Mouse (Mus musculus): ENCODE measurements around the gene Myo10. TPM values are rescaled to one million over a fixed set of nuclear protein-coding genes. Genes with fewer than 3 reads are reported as not detected.

The Myo10 gene
- polyA plus RNA-seq, 1 experiment from 2014 or later: 35.4 TPM

GRCm38 (mm10) chr15:25791660-25792353 is 169.5 kb downstream of the Myo10 start:
- H3K4me2 ChIP-seq (ENCODE audit: low read depth, low read length): no peak overlapping the region
- DNase-seq (ENCODE audit: low spot score): peak; percentile 49
- H3K9me3 ChIP-seq (replicated peaks; ENCODE audit: control insufficient read depth, low read length): no peaks in the 10 kb centered on the region
- no peak overlapping the region for H3K4me3 ChIP-seq (ENCODE audit: low read depth, low read length)
- peak; percentile 57; the same call in 1 of the 2 replicates for ATAC-seq (replicated peaks; ENCODE audit: insufficient number of reproducible peaks, low FRiP score, low TSS enrichment, low read depth)
- no peak overlapping the region for H3K9ac ChIP-seq (replicated peaks; ENCODE audit: low read length)
- H3K27me3 ChIP-seq (ENCODE audit: control insufficient read depth, insufficient read depth, low read length): no peaks in the 10 kb centered on the region
- H3K36me3 ChIP-seq (replicated peaks; ENCODE audit: control insufficient read depth, insufficient read depth, low read depth, low read length): peaks cover 4% of the 10 kb centered on the region
- 77% methylated on average over 8 of the region's 8 CpGs for WGBS
- H3K27ac ChIP-seq (replicated peaks; ENCODE audit: low read depth, low read length): no peak overlapping the region
- no peaks in the 10 kb centered on the region for H3K4me1 ChIP-seq (ENCODE audit: control insufficient read depth, insufficient read depth, low read length)

GRCm38 (mm10) chr15:25794123-25794522 is 171.8 kb downstream of the Myo10 start:
- Histone ChIP-seq H3K4me1 (ENCODE audit: control insufficient read depth, insufficient read depth, low read length) (no peaks in the 10 kb centered on the region), H3K4me2 (ENCODE audit: low read depth, low read length) (no peak overlapping the region), H3K27ac (replicated peaks; ENCODE audit: low read depth, low read length) (no peak overlapping the region), H3K9me3 (replicated peaks; ENCODE audit: control insufficient read depth, low read length) (no peaks in the 10 kb centered on the region), H3K27me3 (ENCODE audit: control insufficient read depth, insufficient read depth, low read length) (no peaks in the 10 kb centered on the region), H3K4me3 (ENCODE audit: low read depth, low read length) (no peak overlapping the region), H3K9ac (replicated peaks; ENCODE audit: low read length) (no peak overlapping the region), H3K36me3 (replicated peaks; ENCODE audit: control insufficient read depth, insufficient read depth, low read depth, low read length) (peaks cover 4% of the 10 kb centered on the region)
- 71% methylated on average over 8 of the region's 8 CpGs for WGBS
- no peak for DNase-seq (ENCODE audit: low spot score)
- ATAC-seq (replicated peaks; ENCODE audit: insufficient number of reproducible peaks, low FRiP score, low TSS enrichment, low read depth): no peak

- no peak overlapping the region for H3K4me3 ChIP-seq (ENCODE audit: low read depth, low read length)
- no peak overlapping the region for H3K27ac ChIP-seq (replicated peaks; ENCODE audit: low read depth, low read length)
- no peak overlapping the region for H3K9ac ChIP-seq (replicated peaks; ENCODE audit: low read length)
- no peak for DNase-seq (ENCODE audit: low spot score)
- no peak overlapping the region for H3K4me2 ChIP-seq (ENCODE audit: low read depth, low read length)
- 88% methylated on average over 9 of the region's 9 CpGs for WGBS
- no peaks in the 10 kb centered on the region for H3K4me1 ChIP-seq (ENCODE audit: control insufficient read depth, insufficient read depth, low read length)
- H3K36me3 ChIP-seq (replicated peaks; ENCODE audit: control insufficient read depth, insufficient read depth, low read depth, low read length): peaks cover 9% of the 10 kb centered on the region
- no peaks in the 10 kb centered on the region for H3K9me3 ChIP-seq (replicated peaks; ENCODE audit: control insufficient read depth, low read length)
- no peak for ATAC-seq (replicated peaks; ENCODE audit: insufficient number of reproducible peaks, low FRiP score, low TSS enrichment, low read depth)
- H3K27me3 ChIP-seq (ENCODE audit: control insufficient read depth, insufficient read depth, low read length): no peaks in the 10 kb centered on the region
Observed at GRCm38 (mm10) chr15:25795496-25795895, 173.2 kb downstream of the Myo10 start.

GRCm38 (mm10) chr15:25796353-25796752 is 174.0 kb downstream of the Myo10 start:
- no peaks in the 10 kb centered on the region for H3K4me1 ChIP-seq (ENCODE audit: control insufficient read depth, insufficient read depth, low read length)
- no peaks in the 10 kb centered on the region for H3K9me3 ChIP-seq (replicated peaks; ENCODE audit: control insufficient read depth, low read length)
- DNase-seq (ENCODE audit: low spot score) (peak; percentile 72), ATAC-seq (replicated peaks; ENCODE audit: insufficient number of reproducible peaks, low FRiP score, low TSS enrichment, low read depth) (no peak)
- H3K4me2 ChIP-seq (ENCODE audit: low read depth, low read length): no peak overlapping the region
- H3K36me3 ChIP-seq (replicated peaks; ENCODE audit: control insufficient read depth, insufficient read depth, low read depth, low read length): peaks cover 12% of the 10 kb centered on the region
- H3K27me3 ChIP-seq (ENCODE audit: control insufficient read depth, insufficient read depth, low read length): no peaks in the 10 kb centered on the region
- H3K4me3 ChIP-seq (ENCODE audit: low read depth, low read length): no peak overlapping the region
- H3K9ac ChIP-seq (replicated peaks; ENCODE audit: low read length): no peak overlapping the region
- H3K27ac ChIP-seq (replicated peaks; ENCODE audit: low read depth, low read length): no peak overlapping the region
- WGBS: 57% methylated on average over 3 of the region's 3 CpGs

GRCm38 (mm10) chr15:25797179-25797578 is 174.9 kb downstream of the Myo10 start:
- Histone ChIP-seq H3K36me3 (replicated peaks; ENCODE audit: control insufficient read depth, insufficient read depth, low read depth, low read length) (peaks cover 13% of the 10 kb centered on the region), H3K9me3 (replicated peaks; ENCODE audit: control insufficient read depth, low read length) (no peaks in the 10 kb centered on the region), H3K4me1 (ENCODE audit: control insufficient read depth, insufficient read depth, low read length) (no peaks in the 10 kb centered on the region), H3K27me3 (ENCODE audit: control insufficient read depth, insufficient read depth, low read length) (no peaks in the 10 kb centered on the region), H3K4me2 (ENCODE audit: low read depth, low read length) (no peak overlapping the region), H3K9ac (replicated peaks; ENCODE audit: low read length) (no peak overlapping the region), H3K4me3 (ENCODE audit: low read depth, low read length) (no peak overlapping the region), H3K27ac (replicated peaks; ENCODE audit: low read depth, low read length) (no peak overlapping the region)
- DNase-seq (ENCODE audit: low spot score): no peak
- 93% methylated on average over 8 of the region's 8 CpGs for WGBS
- no peak for ATAC-seq (replicated peaks; ENCODE audit: insufficient number of reproducible peaks, low FRiP score, low TSS enrichment, low read depth)

- Histone ChIP-seq H3K4me3 (ENCODE audit: low read depth, low read length) (no peak overlapping the region), H3K36me3 (replicated peaks; ENCODE audit: control insufficient read depth, insufficient read depth, low read depth, low read length) (peaks cover 15% of the 10 kb centered on the region), H3K9ac (replicated peaks; ENCODE audit: low read length) (no peak overlapping the region), H3K27ac (replicated peaks; ENCODE audit: low read depth, low read length) (no peak overlapping the region), H3K9me3 (replicated peaks; ENCODE audit: control insufficient read depth, low read length) (no peaks in the 10 kb centered on the region), H3K27me3 (ENCODE audit: control insufficient read depth, insufficient read depth, low read length) (no peaks in the 10 kb centered on the region), H3K4me2 (ENCODE audit: low read depth, low read length) (no peak overlapping the region), H3K4me1 (ENCODE audit: control insufficient read depth, insufficient read depth, low read length) (no peaks in the 10 kb centered on the region)
- DNase-seq (ENCODE audit: low spot score) (no peak), ATAC-seq (replicated peaks; ENCODE audit: insufficient number of reproducible peaks, low FRiP score, low TSS enrichment, low read depth) (no peak)
- WGBS: 81% methylated on average over 1 of the region's 1 CpGs
Observed at GRCm38 (mm10) chr15:25797888-25798287, 175.6 kb downstream of the Myo10 start.

- DNase-seq (ENCODE audit: low spot score) (no peak), ATAC-seq (replicated peaks; ENCODE audit: insufficient number of reproducible peaks, low FRiP score, low TSS enrichment, low read depth) (no peak)
- peaks cover 16% of the 10 kb centered on the region for H3K36me3 ChIP-seq (replicated peaks; ENCODE audit: control insufficient read depth, insufficient read depth, low read depth, low read length)
- H3K27me3 ChIP-seq (ENCODE audit: control insufficient read depth, insufficient read depth, low read length): no peaks in the 10 kb centered on the region
- H3K4me1 ChIP-seq (ENCODE audit: control insufficient read depth, insufficient read depth, low read length): no peaks in the 10 kb centered on the region
- no peak overlapping the region for H3K9ac ChIP-seq (replicated peaks; ENCODE audit: low read length)
- 84% methylated on average over 5 of the region's 5 CpGs for WGBS
- H3K27ac ChIP-seq (replicated peaks; ENCODE audit: low read depth, low read length): no peak overlapping the region
- H3K4me2 ChIP-seq (ENCODE audit: low read depth, low read length): no peak overlapping the region
- no peak overlapping the region for H3K4me3 ChIP-seq (ENCODE audit: low read depth, low read length)
- H3K9me3 ChIP-seq (replicated peaks; ENCODE audit: control insufficient read depth, low read length): no peaks in the 10 kb centered on the region
Observed at GRCm38 (mm10) chr15:25801726-25802125, 179.4 kb downstream of the Myo10 start.

GRCm38 (mm10) chr15:25802194-25802593 is 179.9 kb downstream of the Myo10 start:
- 94% methylated on average over 8 of the region's 8 CpGs for WGBS
- Histone ChIP-seq H3K9me3 (replicated peaks; ENCODE audit: control insufficient read depth, low read length) (no peaks in the 10 kb centered on the region), H3K4me3 (ENCODE audit: low read depth, low read length) (no peak overlapping the region), H3K27me3 (ENCODE audit: control insufficient read depth, insufficient read depth, low read length) (no peaks in the 10 kb centered on the region), H3K36me3 (replicated peaks; ENCODE audit: control insufficient read depth, insufficient read depth, low read depth, low read length) (peaks cover 16% of the 10 kb centered on the region), H3K27ac (replicated peaks; ENCODE audit: low read depth, low read length) (no peak overlapping the region), H3K9ac (replicated peaks; ENCODE audit: low read length) (no peak overlapping the region), H3K4me2 (ENCODE audit: low read depth, low read length) (no peak overlapping the region), H3K4me1 (ENCODE audit: control insufficient read depth, insufficient read depth, low read length) (no peaks in the 10 kb centered on the region)
- DNase-seq (ENCODE audit: low spot score): no peak
- ATAC-seq (replicated peaks; ENCODE audit: insufficient number of reproducible peaks, low FRiP score, low TSS enrichment, low read depth): no peak
